Mouse (Mus musculus): ENCODE data around the gene Sytl3.

DNA sequence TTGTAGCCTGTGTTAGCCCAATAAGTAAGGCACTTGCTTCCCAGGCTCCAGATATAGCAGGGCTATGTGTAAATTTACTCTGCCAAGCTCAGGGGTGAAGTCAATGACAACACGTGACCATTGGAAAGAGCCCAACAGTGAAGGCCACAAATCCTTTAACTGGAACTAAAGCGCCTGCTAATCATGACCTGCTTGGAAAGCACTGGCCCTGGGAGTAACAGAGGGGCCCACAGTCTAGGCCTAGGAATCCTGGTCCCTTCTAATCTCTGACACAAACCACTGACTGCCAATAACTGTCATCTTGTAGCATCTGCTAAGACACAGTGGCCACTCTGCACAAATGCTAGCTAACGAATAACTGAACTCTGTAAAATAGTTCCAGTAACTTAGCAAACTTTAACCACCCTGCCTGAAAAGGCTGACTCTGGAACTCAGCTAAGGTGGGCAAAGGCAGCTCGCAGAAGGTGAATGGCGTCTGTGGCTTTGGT lies 109.5 kb downstream of the Sytl3 start:
- TF ChIP-seq CTCF (IDR thresholded peaks at IDR 0.05) (no peak), POLR2A (IDR thresholded peaks at IDR 0.05; ENCODE audit: insufficient read depth, low read depth, low read length) (no peak)
